Mouse (Mus musculus): ENCODE measurements around the gene Sec61a1. TPM values are rescaled to one million over a fixed set of nuclear protein-coding genes. Genes with fewer than 3 reads are reported as not detected.

Sec61a1 gene
- polyA plus RNA-seq, 1 experiment from 2014 or later = 171 TPM

GRCm38 (mm10) chr6:88521821-88522220 is 3.1 kb upstream of the Sec61a1 start:
- H3K4me3 ChIP-seq (replicated peaks; ENCODE audit: low read depth, low read length) = no peak overlapping the region
- DNase-seq (ENCODE audit: low spot score) (no peak), ATAC-seq (replicated peaks; ENCODE audit: low FRiP score, low read depth) (no peak)
- peaks cover 10% of the 10 kb centered on the region; the same call in 1 of the 2 replicates for H3K4me1 ChIP-seq (replicated peaks; ENCODE audit: insufficient read depth, low read length)
- no peak overlapping the region for H3K4me2 ChIP-seq (ENCODE audit: low read length)
- no peak for TF ChIP-seq CTCF (IDR thresholded peaks at IDR 0.05; ENCODE audit: low read depth)
- H3K9ac ChIP-seq (ENCODE audit: low read depth, low read length) = no peak overlapping the region
- H3K27me3 ChIP-seq (ENCODE audit: insufficient read depth, low read length) = no peaks in the 10 kb centered on the region
- H3K27ac ChIP-seq = no peak overlapping the region
- H3K36me3 ChIP-seq (ENCODE audit: insufficient read depth, low read length) = no peaks in the 10 kb centered on the region
- H3K9me3 ChIP-seq (replicated peaks; ENCODE audit: low read length) = no peaks in the 10 kb centered on the region
- WGBS = 82% methylated on average over 7 of the region's 7 CpGs

GRCm38 (mm10) chr6:88517701-88518403 is 853 bp downstream of the Sec61a1 start:
- Histone ChIP-seq H3K4me1 (replicated peaks; ENCODE audit: insufficient read depth, low read length) (peaks cover 10% of the 10 kb centered on the region; the same call in 1 of the 2 replicates), H3K9ac (ENCODE audit: low read depth, low read length) (peak overlapping the region; percentile 84), H3K9me3 (replicated peaks; ENCODE audit: low read length) (no peaks in the 10 kb centered on the region), H3K4me3 (replicated peaks; ENCODE audit: low read depth, low read length) (peak overlapping the region; percentile 83), H3K27ac (peak overlapping the region; percentile 87), H3K27me3 (ENCODE audit: insufficient read depth, low read length) (no peaks in the 10 kb centered on the region), H3K36me3 (ENCODE audit: insufficient read depth, low read length) (peaks cover 27% of the 10 kb centered on the region; the same call in 1 of the 2 replicates), H3K4me2 (ENCODE audit: low read length) (peak overlapping the region; percentile 63)
- TF ChIP-seq CTCF (IDR thresholded peaks at IDR 0.05; ENCODE audit: low read depth) = no peak
- WGBS = 5% methylated on average over 18 of the region's 18 CpGs
- ATAC-seq (replicated peaks; ENCODE audit: low FRiP score, low read depth) (no peak), DNase-seq (ENCODE audit: low spot score) (peak; percentile 28)

GRCm38 (mm10) chr6:88516667-88517066 is 2.0 kb downstream of the Sec61a1 start:
- Histone ChIP-seq H3K36me3 (ENCODE audit: insufficient read depth, low read length) (peaks cover 38% of the 10 kb centered on the region; the same call in 1 of the 2 replicates), H3K27me3 (ENCODE audit: insufficient read depth, low read length) (no peaks in the 10 kb centered on the region), H3K4me1 (replicated peaks; ENCODE audit: insufficient read depth, low read length) (peaks cover 10% of the 10 kb centered on the region; the same call in 1 of the 2 replicates), H3K27ac (no peak overlapping the region), H3K4me3 (replicated peaks; ENCODE audit: low read depth, low read length) (peak overlapping the region; percentile 21; the same call in 1 of the 2 replicates), H3K4me2 (ENCODE audit: low read length) (peak overlapping the region; percentile 63), H3K9ac (ENCODE audit: low read depth, low read length) (0 out of 2 replicates have a peak overlapping the region, but pooled peaks have one; percentile 27), H3K9me3 (replicated peaks; ENCODE audit: low read length) (no peaks in the 10 kb centered on the region)
- DNase-seq (ENCODE audit: low spot score) (no peak), ATAC-seq (replicated peaks; ENCODE audit: low FRiP score, low read depth) (no peak)
- 62% methylated on average over 5 of the region's 5 CpGs for WGBS
- TF ChIP-seq CTCF (IDR thresholded peaks at IDR 0.05; ENCODE audit: low read depth) = no peak

GRCm38 (mm10) chr6:88515971-88516370 is 2.7 kb downstream of the Sec61a1 start:
- Histone ChIP-seq H3K4me3 (replicated peaks; ENCODE audit: low read depth, low read length) (no peak overlapping the region), H3K27me3 (ENCODE audit: insufficient read depth, low read length) (no peaks in the 10 kb centered on the region), H3K4me1 (replicated peaks; ENCODE audit: insufficient read depth, low read length) (peaks cover 10% of the 10 kb centered on the region; the same call in 1 of the 2 replicates), H3K9me3 (replicated peaks; ENCODE audit: low read length) (no peaks in the 10 kb centered on the region), H3K4me2 (ENCODE audit: low read length) (no peak overlapping the region), H3K36me3 (ENCODE audit: insufficient read depth, low read length) (peaks cover 45% of the 10 kb centered on the region), H3K27ac (no peak overlapping the region), H3K9ac (ENCODE audit: low read depth, low read length) (0 out of 2 replicates have a peak overlapping the region, but pooled peaks have one; percentile 23)
- 74% methylated on average over 8 of the region's 8 CpGs for WGBS
- no peak for DNase-seq (ENCODE audit: low spot score)
- no peak for TF ChIP-seq CTCF (IDR thresholded peaks at IDR 0.05; ENCODE audit: low read depth)
- no peak for ATAC-seq (replicated peaks; ENCODE audit: low FRiP score, low read depth)

GRCm38 (mm10) chr6:88514546-88514945 is 4.2 kb downstream of the Sec61a1 start:
- Histone ChIP-seq H3K9me3 (replicated peaks; ENCODE audit: low read length) (no peaks in the 10 kb centered on the region), H3K27ac (no peak overlapping the region), H3K27me3 (ENCODE audit: insufficient read depth, low read length) (no peaks in the 10 kb centered on the region), H3K4me2 (ENCODE audit: low read length) (no peak overlapping the region), H3K9ac (ENCODE audit: low read depth, low read length) (no peak overlapping the region), H3K4me3 (replicated peaks; ENCODE audit: low read depth, low read length) (no peak overlapping the region), H3K36me3 (ENCODE audit: insufficient read depth, low read length) (peaks cover 60% of the 10 kb centered on the region), H3K4me1 (replicated peaks; ENCODE audit: insufficient read depth, low read length) (peaks cover 10% of the 10 kb centered on the region; the same call in 1 of the 2 replicates)
- no peak for TF ChIP-seq CTCF (IDR thresholded peaks at IDR 0.05; ENCODE audit: low read depth)
- DNase-seq (ENCODE audit: low spot score) = no peak
- 83% methylated on average over 4 of the region's 4 CpGs for WGBS
- no peak for ATAC-seq (replicated peaks; ENCODE audit: low FRiP score, low read depth)

GRCm38 (mm10) chr6:88513984-88514383 is 4.7 kb downstream of the Sec61a1 start:
- TF ChIP-seq CTCF (IDR thresholded peaks at IDR 0.05; ENCODE audit: low read depth) = no peak
- DNase-seq (ENCODE audit: low spot score) (no peak), ATAC-seq (replicated peaks; ENCODE audit: low FRiP score, low read depth) (no peak)
- Histone ChIP-seq H3K36me3 (ENCODE audit: insufficient read depth, low read length) (peaks cover 62% of the 10 kb centered on the region), H3K4me1 (replicated peaks; ENCODE audit: insufficient read depth, low read length) (peaks cover 10% of the 10 kb centered on the region; the same call in 1 of the 2 replicates), H3K27me3 (ENCODE audit: insufficient read depth, low read length) (no peaks in the 10 kb centered on the region), H3K27ac (no peak overlapping the region), H3K9me3 (replicated peaks; ENCODE audit: low read length) (no peaks in the 10 kb centered on the region), H3K9ac (ENCODE audit: low read depth, low read length) (no peak overlapping the region), H3K4me3 (replicated peaks; ENCODE audit: low read depth, low read length) (no peak overlapping the region), H3K4me2 (ENCODE audit: low read length) (no peak overlapping the region)
- 95% methylated on average over 8 of the region's 8 CpGs for WGBS
